Mouse (Mus musculus): Measurements from ENCODE around the gene Cpeb4. TPM values are rescaled to one million over a fixed set of nuclear protein-coding genes. Genes with fewer than 3 reads are reported as not detected.

Gene Cpeb4
- total RNA-seq, 2 experiments from 2014 or later = 159 to 169 TPM

DNA sequence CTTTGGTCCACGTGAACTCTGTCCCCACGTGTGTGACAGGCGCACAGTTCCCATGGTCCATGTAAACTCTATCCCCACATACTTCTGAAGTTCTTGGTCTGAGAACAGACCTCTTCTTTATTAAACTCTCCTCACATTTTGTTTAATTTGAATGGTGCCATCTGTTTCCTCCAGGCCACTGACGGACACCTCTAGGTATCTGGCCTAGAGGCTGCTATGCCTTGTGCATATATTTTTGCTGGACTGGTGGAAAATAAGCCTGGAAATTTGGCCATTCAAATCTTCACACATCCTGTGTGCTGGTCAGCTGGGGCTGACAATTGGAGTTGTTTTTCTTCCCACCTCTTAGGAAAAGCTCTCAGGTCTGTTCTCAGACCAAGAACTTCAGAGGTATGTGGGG lies 23.3 kb upstream of the Cpeb4 start:
- no peak for TF ChIP-seq CTCF (IDR thresholded peaks at IDR 0.05)
- intact Hi-C loops (cut with DNase I) = no loop called here
- Histone ChIP-seq H3K4me3 (no peak overlapping the region), H3K27ac (no peak overlapping the region)
- no peak for DNase-seq (ENCODE audit: extremely low spot score in 1 of 2, low spot score in 2 of 2)

DNA sequence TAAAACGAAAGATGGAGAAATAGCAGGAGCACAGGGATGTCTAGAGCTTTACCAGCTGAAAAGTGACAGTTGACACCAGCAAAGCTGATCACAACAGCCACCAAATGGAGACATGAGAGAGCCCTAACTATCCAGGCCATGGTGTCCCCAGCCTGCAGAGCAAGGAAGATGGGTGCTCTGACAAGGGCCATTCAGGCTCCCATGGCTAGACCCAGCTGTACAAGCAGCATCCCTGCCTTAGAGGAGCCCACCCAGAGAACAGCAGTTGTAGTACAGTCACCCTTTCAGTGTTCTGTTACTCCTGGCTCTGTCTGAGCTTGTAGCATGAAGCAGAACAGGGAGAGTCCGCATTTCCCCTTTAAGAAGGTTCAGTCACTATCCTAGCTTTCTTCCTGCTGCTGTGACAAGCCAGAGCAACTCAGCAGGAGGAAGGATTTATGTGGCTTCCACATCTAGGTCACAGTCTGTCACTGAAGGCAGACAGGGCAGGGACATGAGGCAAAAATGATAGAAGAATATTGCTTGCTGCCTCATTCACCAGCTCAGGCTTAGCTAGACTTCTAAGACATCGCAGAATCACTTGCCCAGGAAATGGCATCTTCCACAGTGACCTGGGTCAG lies 21.7 kb upstream of the Cpeb4 start:
- Histone ChIP-seq H3K4me3 (no peak overlapping the region), H3K27ac (no peak overlapping the region)
- DNase-seq (ENCODE audit: extremely low spot score in 1 of 2, low spot score in 2 of 2) = no peak
- no peak for TF ChIP-seq CTCF (IDR thresholded peaks at IDR 0.05)
- intact Hi-C loops (cut with DNase I) = no loop called here

DNA sequence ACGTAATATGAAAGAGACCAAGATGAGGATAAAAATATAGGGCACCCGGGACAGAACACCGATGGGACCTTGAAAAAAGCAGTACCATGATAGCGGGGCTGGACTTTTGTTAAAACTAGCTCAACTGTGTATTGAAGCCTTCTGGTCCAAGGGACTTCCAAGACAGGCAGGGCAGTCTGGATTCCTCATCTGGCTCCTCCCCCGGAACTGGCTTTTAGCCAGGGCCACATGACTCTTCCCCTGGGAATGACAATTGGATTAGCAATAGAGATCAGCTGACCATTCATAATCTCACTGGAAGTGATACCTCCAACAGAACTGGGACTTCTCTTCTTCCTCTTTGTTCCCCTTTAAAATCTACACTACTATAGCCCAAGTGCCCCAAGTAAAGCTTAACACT lies 21.0 kb upstream of the Cpeb4 start:
- no peak for TF ChIP-seq CTCF (IDR thresholded peaks at IDR 0.05)
- H3K27ac ChIP-seq = no peak overlapping the region
- DNase-seq (ENCODE audit: extremely low spot score in 1 of 2, low spot score in 2 of 2) = no peak
- intact Hi-C loops (cut with DNase I) = no loop called here
- H3K4me3 ChIP-seq = no peak overlapping the region

DNA sequence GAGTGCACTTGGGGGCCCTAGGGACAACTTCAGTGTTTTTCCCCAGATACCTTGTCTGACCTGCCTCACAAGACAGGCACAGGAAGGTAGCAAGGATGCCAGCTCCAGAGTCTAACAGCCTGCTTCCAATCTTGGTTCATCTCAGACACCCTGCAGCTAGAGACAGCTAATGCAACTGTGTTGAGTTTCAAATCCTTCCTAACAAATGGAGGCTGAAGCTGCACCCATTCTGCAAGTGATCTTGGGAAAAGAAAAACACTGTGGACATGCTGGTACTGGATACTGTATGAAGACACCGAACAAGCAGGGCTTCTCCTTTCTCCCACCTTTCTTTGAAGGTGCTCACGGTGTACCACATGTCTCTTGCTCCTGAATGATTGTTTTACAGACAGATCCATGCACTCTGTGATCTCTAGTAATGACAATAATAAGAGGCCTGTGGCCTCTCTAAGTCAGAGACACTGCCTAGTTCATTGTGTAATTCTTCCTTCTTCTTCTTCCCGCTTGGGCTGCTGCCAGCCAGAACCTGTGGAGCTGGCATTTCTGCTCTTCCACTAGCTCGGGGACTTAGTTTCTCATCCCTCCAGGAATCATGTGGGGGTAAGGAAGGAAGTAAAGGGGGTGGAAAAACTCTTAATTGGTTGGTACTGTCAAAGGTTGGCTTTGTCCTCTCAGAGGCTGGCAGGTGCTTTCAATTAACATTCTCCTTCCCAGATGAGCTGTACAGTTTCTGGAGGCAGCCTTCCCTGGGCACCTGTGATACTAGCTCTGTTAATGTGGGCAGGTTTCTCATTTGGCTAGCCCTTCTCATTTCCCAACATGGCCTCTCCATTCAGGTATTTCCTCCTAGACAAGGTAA lies 20.1 kb upstream of the Cpeb4 start:
- H3K27ac ChIP-seq = no peak overlapping the region
- intact Hi-C loops (cut with DNase I) = no loop called here
- no peak for DNase-seq (ENCODE audit: extremely low spot score in 1 of 2, low spot score in 2 of 2)
- TF ChIP-seq CTCF (IDR thresholded peaks at IDR 0.05) = no peak
- H3K4me3 ChIP-seq = no peak overlapping the region

DNA sequence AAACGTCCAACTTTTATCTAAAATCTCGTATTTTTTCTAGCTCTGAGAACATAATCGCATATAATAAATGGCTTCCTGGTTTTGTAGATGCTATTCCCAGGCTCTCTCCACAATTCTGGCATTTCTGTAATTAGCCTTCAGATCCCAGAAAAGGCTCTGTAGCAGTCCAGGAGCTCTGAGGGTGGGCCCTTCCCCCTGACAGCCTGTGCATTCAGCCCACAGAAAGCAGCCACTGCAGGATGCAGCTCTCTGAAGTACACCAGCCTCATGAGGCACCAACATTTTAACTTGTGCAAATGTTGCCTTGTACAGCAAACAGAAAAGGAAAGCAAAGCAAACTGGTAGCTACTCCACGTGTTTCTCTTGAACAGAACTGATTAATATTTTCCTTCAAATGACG lies 17.1 kb upstream of the Cpeb4 start:
- H3K4me3 ChIP-seq = no peak overlapping the region
- peak in 1 of 2 experiments; percentile 33 for DNase-seq (ENCODE audit: extremely low spot score in 1 of 2, low spot score in 2 of 2)
- intact Hi-C loops (cut with DNase I) = no loop called here
- peak overlapping the region; percentile 70; the same call in 1 of the 2 replicates for H3K27ac ChIP-seq
- TF ChIP-seq CTCF (IDR thresholded peaks at IDR 0.05) = no peak

DNA sequence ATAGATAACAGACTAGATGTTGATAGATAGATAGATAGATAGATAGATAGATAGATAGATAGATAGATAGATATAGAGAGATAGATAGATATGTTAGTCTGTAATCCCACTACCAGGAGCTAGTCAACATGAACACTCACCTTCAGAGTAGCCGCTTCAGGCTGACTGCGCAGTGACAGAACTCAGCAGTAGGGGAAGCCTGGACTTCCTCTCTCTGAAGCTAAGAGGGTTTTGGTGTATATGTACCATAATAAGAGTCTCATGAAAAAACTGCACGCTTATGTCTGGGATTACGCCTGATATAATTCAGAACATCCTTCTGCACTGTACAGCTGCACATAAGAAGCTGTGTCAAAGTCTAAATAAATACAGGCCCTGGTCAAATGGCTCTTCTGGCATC lies 14.5 kb upstream of the Cpeb4 start:
- H3K4me3 ChIP-seq = no peak overlapping the region
- no peak for DNase-seq (ENCODE audit: extremely low spot score in 1 of 2, low spot score in 2 of 2)
- TF ChIP-seq CTCF (IDR thresholded peaks at IDR 0.05) = no peak
- no peak overlapping the region for H3K27ac ChIP-seq
- intact Hi-C loops (cut with DNase I) = no loop called here

DNA sequence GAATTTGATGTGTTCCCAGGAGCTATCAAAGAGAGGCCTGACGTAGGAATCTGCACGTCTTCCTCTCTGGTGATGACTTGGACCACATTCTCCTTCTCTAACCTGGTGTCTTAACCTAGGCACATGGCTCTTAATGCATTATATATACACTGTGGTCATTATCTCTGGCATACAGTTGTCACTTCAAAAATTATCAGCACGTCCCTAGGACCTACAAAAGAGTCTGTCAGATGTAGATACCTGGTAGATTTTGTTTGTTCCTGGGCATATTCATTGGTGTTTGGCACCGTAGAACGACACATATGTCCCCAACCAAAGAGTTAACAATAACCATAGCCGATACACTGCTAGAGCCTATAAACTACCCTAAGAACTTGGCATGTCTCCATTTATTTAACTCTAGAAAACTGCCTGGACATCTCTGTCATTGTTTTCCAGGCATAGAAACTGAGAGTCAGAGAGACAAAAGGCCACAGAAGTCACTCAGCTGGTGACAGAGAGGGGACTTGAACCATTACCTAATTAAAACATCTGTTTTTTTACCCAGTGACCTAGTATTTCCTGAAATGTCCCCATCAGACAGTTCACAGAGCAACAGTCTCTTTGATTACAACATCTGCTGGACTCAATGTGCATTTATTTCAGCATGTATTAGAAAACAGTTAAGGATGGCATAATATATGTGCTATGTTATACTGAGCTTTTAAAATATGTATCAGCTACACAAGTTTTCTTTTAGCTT lies 10.7 kb upstream of the Cpeb4 start:
- no peak overlapping the region for H3K27ac ChIP-seq
- DNase-seq (ENCODE audit: extremely low spot score in 1 of 2, low spot score in 2 of 2) = no peak
- no peak for TF ChIP-seq CTCF (IDR thresholded peaks at IDR 0.05)
- H3K4me3 ChIP-seq = no peak overlapping the region
- intact Hi-C loops (cut with DNase I) = no loop called here

DNA sequence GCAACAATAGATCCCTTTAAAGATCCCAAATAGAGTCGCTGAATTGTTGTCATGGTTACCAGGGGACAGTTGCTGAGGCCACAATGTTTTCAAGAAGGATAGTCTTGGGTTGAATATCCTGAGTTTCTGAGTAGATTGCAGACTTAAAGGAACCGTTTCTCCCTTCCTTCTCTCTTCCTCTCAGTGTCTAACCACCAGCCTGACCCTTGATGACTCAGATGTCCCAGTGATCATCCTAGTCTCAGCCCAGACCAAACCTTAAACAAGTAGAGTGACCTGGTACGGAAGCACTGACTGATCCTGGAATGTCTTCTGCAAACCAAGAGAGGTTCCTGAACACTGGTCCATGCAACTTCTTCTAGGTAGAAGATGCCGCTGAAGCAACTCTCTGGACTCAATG lies 4.0 kb upstream of the Cpeb4 start:
- TF ChIP-seq CTCF (IDR thresholded peaks at IDR 0.05) = no peak
- no peak for DNase-seq (ENCODE audit: extremely low spot score in 1 of 2, low spot score in 2 of 2)
- Histone ChIP-seq H3K4me3 (no peak overlapping the region), H3K27ac (no peak overlapping the region)
- intact Hi-C loops (cut with DNase I) = no loop called here

DNA sequence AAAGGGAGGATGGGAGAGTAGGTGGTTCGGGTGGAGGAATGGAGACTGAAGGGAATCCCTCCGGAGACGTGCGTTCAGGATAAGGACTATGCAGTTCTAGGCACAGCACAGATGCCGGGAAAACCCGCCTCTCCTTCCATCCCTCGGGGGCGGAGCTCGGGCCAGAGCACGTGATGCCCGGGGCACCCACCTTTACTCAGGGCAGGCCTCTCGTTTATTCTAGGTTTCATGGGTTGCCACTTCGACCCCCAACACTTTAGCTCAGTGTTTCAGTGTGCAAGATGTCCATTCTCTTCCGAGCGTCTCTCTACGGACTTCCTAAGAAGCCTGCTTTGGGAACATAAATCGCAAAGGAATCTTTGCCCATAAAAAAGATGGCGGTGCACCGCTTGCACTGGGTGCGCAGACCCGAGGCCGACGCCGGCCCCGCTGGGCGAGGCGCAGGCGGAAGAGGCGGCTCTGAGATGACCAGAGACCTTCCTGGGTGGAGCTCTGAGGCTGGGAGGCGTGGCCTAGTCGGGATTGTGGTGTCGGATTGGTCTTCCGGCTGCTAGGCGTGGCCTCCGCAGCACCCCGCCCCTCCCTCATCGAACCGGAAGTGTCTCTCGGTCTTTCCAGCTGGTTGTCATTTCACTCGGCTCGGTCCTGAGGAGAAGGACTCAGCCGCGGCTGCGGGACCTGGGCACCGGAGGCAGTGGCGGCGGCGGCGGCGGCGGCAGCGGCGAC lies 1.6 kb upstream of the Cpeb4 start:
- peak overlapping the region; percentile 97 for H3K4me3 ChIP-seq
- peak; percentile 96 to 99 for DNase-seq (ENCODE audit: extremely low spot score in 1 of 2, low spot score in 2 of 2)
- no peak for TF ChIP-seq CTCF (IDR thresholded peaks at IDR 0.05)
- intact Hi-C loops (cut with DNase I) = loop anchor here (1.0 to 5.0 kb wide), 5 partner anchors 32 to 194 kb away; no protein-coding TSS in a partner anchor
- peak overlapping the region; percentile 97 for H3K27ac ChIP-seq

DNA sequence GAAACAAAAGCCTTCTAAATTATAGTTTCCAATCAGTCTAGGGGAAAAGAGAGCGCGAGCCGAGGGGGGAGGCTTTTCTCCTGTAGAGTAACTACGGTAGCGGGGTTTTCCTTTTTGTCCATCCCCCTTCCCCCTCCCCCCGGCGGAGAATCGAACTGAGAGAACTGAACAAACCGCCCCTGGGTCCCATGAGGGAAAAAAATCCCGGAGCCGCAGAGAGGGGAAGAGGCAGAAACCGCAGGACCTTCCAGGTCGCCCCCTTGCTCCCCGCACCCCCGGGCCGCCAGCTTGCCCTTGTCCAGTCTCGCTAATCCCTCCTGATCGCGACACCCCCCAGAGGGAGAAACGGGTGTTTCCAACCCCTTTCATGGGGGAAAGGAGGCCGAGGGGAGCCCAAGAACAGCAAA lies 873 bp upstream of the Cpeb4 start:
- peak overlapping the region; percentile 94 for H3K27ac ChIP-seq
- H3K4me3 ChIP-seq = peak overlapping the region; percentile 97
- no peak; the same call in 1 of the 2 replicates for TF ChIP-seq CTCF (IDR thresholded peaks at IDR 0.05)
- intact Hi-C loops (cut with DNase I) = loop anchor here (2.0 to 5.0 kb wide), 3 partner anchors 76 to 194 kb away; no protein-coding TSS in a partner anchor
- peak; percentile 36 to 42 for DNase-seq (ENCODE audit: extremely low spot score in 1 of 2, low spot score in 2 of 2)

DNA sequence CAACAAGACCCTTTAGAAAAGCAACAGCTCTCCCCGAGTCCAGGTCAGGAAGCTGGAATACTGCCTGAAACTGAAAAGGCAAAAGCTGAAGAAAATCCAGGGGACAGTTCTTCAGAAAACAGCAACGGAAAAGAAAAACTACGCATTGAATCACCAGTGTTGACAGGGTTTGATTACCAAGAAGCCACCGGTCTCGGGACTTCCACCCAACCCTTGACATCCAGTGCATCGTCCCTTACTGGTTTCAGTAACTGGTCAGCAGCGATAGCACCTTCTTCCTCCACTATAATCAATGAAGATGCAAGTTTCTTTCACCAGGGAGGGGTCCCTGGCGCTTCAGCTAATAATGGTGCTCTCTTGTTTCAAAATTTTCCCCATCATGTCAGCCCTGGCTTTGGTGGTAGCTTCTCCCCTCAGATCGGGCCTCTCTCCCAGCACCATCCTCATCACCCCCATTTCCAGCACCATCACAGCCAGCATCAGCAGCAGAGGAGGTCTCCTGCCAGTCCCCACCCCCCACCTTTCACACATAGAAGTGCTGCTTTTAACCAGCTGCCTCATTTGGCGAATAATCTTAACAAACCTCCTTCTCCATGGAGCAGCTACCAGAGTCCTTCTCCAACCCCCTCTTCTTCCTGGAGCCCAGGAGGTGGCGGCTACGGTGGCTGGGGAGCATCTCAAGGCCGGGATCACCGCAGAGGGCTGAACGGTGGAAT lies 693 bp downstream of the Cpeb4 start:
- intact Hi-C loops (cut with DNase I) = loop anchor here (5.0 kb wide), 1 partner anchor 75 kb away; no protein-coding TSS in a partner anchor
- peak overlapping the region; percentile 97 for H3K4me3 ChIP-seq
- H3K27ac ChIP-seq = peak overlapping the region; percentile 94
- TF ChIP-seq CTCF (IDR thresholded peaks at IDR 0.05) = no peak; the same call in 1 of the 2 replicates
- peak; percentile 32 to 46 for DNase-seq (ENCODE audit: extremely low spot score in 1 of 2, low spot score in 2 of 2)
